Mouse (Mus musculus) megakaryocyte, embryonic 14.5 days (primary cell): ENCODE data around the gene Klf13. TPM values are rescaled to one million over a fixed set of nuclear protein-coding genes. Genes with fewer than 3 reads are reported as not detected.

ENCODE experiments used
- H3K27me3 ChIP-seq: replicated peaks from 2 replicates; pipeline ENCODE3; 2012; ENCODE audit warnings: inconsistent platforms
- H3K36me3 ChIP-seq: replicated peaks from 2 replicates; pipeline ENCODE3; 2012; ENCODE audit warnings: low read length, inconsistent platforms, mixed read lengths
- H3K4me1 ChIP-seq: 2 replicates; pipeline ENCODE4 v1.6.1; 2012; ENCODE audit warnings: inconsistent platforms
- H3K4me3 ChIP-seq: replicated peaks from 2 replicates; pipeline ENCODE3; 2012; ENCODE audit warnings: moderate library complexity, mild to moderate bottlenecking, inconsistent platforms
- H3K9me3 ChIP-seq: 2 replicates; pipeline ENCODE4 v1.6.1; 2012; ENCODE audit warnings: inconsistent platforms
- FLI1 ChIP-seq: IDR thresholded peaks from 2 replicates; pipeline ENCODE4 v1.6.1; 2012; ENCODE audit warnings: low read length, inconsistent platforms, mixed read lengths
- GATA1 ChIP-seq: IDR thresholded peaks from 3 replicates; pipeline ENCODE4 v1.6.1; 2012; ENCODE audit warnings: mixed read lengths, low read length, inconsistent platforms, borderline replicate concordance
- polyA plus RNA-seq: library from polyadenylated mRNA; stranded (reverse); fragments of >175 nt; gene quantifications from 2 replicates; pipeline ENCODE4 v1.2.3, GENCODE M21; 2012; ENCODE audit warnings: low replicate concordance; ENCODE audit not compliant: insufficient read depth

Gene Klf13
- polyA plus RNA-seq, 1 experiment: 117 TPM

- TF ChIP-seq GATA1: no peak
- no peak for TF ChIP-seq FLI1
- H3K4me3 ChIP-seq: peak overlapping the region; percentile 84
- H3K27me3 ChIP-seq: no peaks in the 10 kb centered on the region
- no peaks in the 10 kb centered on the region for H3K9me3 ChIP-seq
- peaks cover 99% of the 10 kb centered on the region for H3K4me1 ChIP-seq
- H3K36me3 ChIP-seq: peaks cover 54% of the 10 kb centered on the region
Measured at GRCm38 (mm10) chr7:63911383-63912233, 27.1 kb downstream of the Klf13 start.

GRCm38 (mm10) chr7:63910912-63911311 is 27.8 kb downstream of the Klf13 start:
- Histone ChIP-seq H3K36me3 (peaks cover 54% of the 10 kb centered on the region), H3K4me3 (peak overlapping the region; percentile 84), H3K27me3 (no peaks in the 10 kb centered on the region), H3K4me1 (peaks cover 99% of the 10 kb centered on the region), H3K9me3 (no peaks in the 10 kb centered on the region)
- TF ChIP-seq GATA1 (no peak), FLI1 (no peak)

- no peaks in the 10 kb centered on the region for H3K9me3 ChIP-seq
- TF ChIP-seq GATA1 (no peak), FLI1 (no peak)
- peaks cover 49% of the 10 kb centered on the region for H3K36me3 ChIP-seq
- H3K27me3 ChIP-seq: no peaks in the 10 kb centered on the region
- H3K4me3 ChIP-seq: peak overlapping the region; percentile 79
- H3K4me1 ChIP-seq: peaks cover 99% of the 10 kb centered on the region
Measured at GRCm38 (mm10) chr7:63910225-63910624, 28.5 kb downstream of the Klf13 start.

GRCm38 (mm10) chr7:63908496-63909285 is 30.0 kb downstream of the Klf13 start:
- Histone ChIP-seq H3K9me3 (no peaks in the 10 kb centered on the region), H3K4me1 (peaks cover 99% of the 10 kb centered on the region), H3K4me3 (peak overlapping the region; percentile 80), H3K27me3 (no peaks in the 10 kb centered on the region), H3K36me3 (peaks cover 41% of the 10 kb centered on the region)
- TF ChIP-seq FLI1 (no peak), GATA1 (no peak)

GRCm38 (mm10) chr7:63907778-63908495 is 30.8 kb downstream of the Klf13 start:
- TF ChIP-seq GATA1: no peak
- no peak for TF ChIP-seq FLI1
- H3K36me3 ChIP-seq: peaks cover 41% of the 10 kb centered on the region

GRCm38 (mm10) chr7:63905642-63906041 is 33.1 kb downstream of the Klf13 start:
- H3K4me1 ChIP-seq: peaks cover 95% of the 10 kb centered on the region
- no peaks in the 10 kb centered on the region for H3K9me3 ChIP-seq
- peaks cover 53% of the 10 kb centered on the region for H3K36me3 ChIP-seq
- peak overlapping the region; percentile 87 for H3K4me3 ChIP-seq
- no peak for TF ChIP-seq FLI1
- no peaks in the 10 kb centered on the region for H3K27me3 ChIP-seq

More at GRCm38 (mm10) chr7:63907778-63908495, 30.8 kb downstream of the Klf13 start:
- Histone ChIP-seq H3K4me1 (peaks cover 99% of the 10 kb centered on the region), H3K27me3 (no peaks in the 10 kb centered on the region), H3K4me3 (peak overlapping the region; percentile 80), H3K9me3 (no peaks in the 10 kb centered on the region)

- peaks cover 95% of the 10 kb centered on the region for H3K4me1 ChIP-seq
- TF ChIP-seq GATA1: no peak
- TF ChIP-seq FLI1: no peak
- peak overlapping the region; percentile 87 for H3K4me3 ChIP-seq
- H3K9me3 ChIP-seq: no peaks in the 10 kb centered on the region
- no peaks in the 10 kb centered on the region for H3K27me3 ChIP-seq
- H3K36me3 ChIP-seq: peaks cover 54% of the 10 kb centered on the region
Measured at GRCm38 (mm10) chr7:63905190-63905589, 33.5 kb downstream of the Klf13 start.

GRCm38 (mm10) chr7:63903635-63904380 is 34.9 kb downstream of the Klf13 start:
- Histone ChIP-seq H3K4me1 (peaks cover 92% of the 10 kb centered on the region), H3K27me3 (no peaks in the 10 kb centered on the region), H3K36me3 (peaks cover 52% of the 10 kb centered on the region), H3K4me3 (peak overlapping the region; percentile 47), H3K9me3 (no peaks in the 10 kb centered on the region)
- TF ChIP-seq FLI1: no peak
- TF ChIP-seq GATA1: no peak
